Mouse (Mus musculus) left cerebral cortex, postnatal 36 days (tissue): ENCODE data around the gene Galnt10. TPM values are rescaled to one million over a fixed set of nuclear protein-coding genes. Genes with fewer than 3 reads are reported as not detected.
A peak's percentile ranks its signal among the peaks of the same experiment; 100 is the strongest.

Experiments
- DNase-seq, 2 experiments: peaks; one replicate each; pipeline ENCODE4 v3.0.0; 2021 to 2022; ENCODE audit warnings: low spot score in 2 of 2, mixed read lengths in 1 of 2
- intact Hi-C: fragments of 180-260 bp; cut with DNase I; formaldehyde crosslinking; loops from one replicate; pipeline ENCODE4 v1.15.1; 2025
- total RNA-seq, 2 experiments: library from RNA; stranded (reverse); gene quantifications; 2 replicates each; pipeline ENCODE4 v1.2.3; 2021

Galnt10 gene
- total RNA-seq, 2 experiments from 2014 or later = 6.3 to 8.1 TPM

DNA sequence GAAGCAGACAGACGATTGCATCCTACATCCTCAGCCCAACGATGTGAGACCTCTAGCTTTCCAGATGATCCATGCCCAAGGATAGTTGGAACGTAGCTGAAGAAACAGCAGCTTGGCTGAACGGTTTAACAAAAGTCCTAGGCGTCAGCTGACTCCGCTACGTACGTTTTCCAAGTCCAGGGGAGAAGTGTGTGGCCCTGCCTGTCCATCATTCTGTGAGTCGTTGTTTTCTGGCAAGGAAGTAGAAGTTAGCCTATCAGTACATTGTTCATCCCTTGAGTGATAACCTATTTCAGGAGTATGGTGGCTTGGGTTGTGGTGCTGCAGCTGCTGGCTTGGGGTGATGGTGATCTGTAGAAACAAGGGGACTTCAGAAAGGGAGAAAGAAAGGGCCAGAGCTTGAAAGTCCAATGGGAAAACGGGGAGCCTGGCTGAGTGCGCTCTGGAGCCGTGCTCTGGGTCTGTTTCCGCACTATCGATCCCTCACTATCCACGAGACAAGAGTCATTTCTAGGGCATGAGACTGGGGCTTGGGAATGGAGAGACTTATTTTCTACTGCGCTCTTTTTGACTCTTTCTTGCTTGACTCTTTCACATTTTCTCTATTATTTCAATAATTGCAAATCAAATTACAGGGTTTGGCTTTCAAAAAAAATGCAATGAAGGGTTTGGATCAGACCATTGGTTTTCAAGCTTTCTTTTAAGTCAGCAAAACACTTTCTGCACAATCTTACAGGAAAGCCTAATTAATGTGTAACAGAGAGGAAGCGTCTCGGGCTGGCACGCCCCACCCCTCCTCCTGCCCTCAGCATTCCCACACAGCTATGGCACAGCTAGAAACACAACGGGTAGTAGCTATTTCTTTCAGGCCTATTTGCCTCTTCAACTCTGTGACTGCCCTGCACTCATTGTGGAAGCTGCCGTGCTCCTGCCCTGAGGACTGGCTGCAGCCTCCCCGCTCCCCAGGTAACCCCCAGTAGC lies 63.2 kb downstream of the Galnt10 start:
- intact Hi-C loops = no loop called here
- DNase-seq = no peak

DNA sequence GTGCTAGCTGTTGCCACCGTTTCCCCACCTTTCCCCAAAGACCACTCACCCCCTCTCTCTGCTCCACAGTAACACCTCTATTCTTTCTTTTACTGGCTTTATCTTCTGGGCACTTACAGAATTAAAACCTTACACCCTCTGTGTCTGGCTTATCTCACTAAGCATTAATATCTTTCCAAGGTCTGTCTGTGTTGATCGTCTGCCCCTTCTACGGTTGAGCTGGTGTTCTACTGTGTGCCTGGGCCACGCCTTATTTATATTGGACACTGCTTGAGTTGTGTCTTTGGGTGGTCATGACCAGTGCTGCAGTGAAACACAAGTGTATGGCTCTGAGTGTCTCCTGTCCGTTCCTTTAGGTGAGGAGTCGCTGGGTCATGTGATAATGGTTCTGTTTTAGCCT lies 68.7 kb downstream of the Galnt10 start:
- no peak for DNase-seq
- intact Hi-C loops = no loop called here

DNA sequence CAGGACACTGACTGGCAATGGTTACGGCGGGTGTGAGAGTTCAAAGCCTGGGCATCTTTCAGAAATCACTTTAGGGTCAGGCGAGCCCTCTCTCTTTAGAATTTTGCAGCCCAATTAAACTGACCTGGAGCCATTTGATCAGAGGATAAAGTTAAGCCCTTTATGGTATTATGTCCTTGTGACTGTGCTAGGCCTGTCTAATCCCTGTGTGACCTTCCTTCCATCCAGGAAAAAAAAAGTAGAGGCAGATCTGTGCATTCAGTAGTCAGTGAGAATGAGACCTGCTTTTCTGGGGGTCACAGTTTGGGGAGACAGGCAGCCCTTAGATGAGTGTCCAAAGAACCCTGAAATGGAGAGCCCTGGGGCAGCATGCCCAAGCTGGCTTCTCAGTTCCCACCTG lies 71.5 kb downstream of the Galnt10 start:
- intact Hi-C loops = no loop called here
- no peak for DNase-seq

DNA sequence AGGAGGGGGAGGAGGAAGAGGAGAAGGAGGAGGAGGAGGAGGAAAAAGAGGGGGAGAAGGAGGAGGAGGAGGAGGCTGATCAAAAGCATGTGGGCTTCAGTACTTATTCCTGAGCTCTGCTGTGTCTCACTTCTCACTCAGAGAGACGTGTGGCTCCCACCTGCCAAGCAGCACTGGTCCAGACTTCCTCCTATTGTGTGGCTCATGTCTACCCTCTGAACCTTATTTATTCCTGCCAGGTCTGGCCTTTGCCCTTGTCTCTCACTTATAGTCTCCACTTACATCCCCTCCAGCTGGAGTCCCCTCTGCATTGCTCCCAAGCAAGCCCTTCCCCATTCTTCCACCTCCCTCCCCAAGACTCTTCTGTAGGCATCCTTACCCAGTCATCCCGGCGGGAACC lies 72.2 kb downstream of the Galnt10 start:
- intact Hi-C loops = no loop called here
- DNase-seq = no peak

DNA sequence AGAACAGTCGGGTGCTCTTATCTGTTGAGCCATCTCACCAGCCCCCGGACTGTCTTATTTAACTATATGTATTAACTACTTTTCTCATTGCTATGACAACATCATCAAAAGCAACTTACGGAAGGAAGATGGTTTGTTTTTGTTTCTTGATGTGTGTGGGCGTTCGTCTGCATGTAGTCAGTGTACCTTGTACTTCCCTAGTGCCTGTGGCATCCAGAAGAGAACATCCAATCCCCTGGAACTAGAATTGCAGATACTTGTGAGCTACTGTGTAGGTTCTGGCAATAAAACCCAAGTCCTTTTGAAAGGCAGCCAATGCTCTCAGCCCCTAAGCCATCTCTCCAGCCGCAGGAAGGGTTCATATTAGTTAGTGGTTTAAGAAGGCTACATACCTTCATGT lies 72.8 kb downstream of the Galnt10 start:
- intact Hi-C loops = no loop called here
- no peak for DNase-seq

DNA sequence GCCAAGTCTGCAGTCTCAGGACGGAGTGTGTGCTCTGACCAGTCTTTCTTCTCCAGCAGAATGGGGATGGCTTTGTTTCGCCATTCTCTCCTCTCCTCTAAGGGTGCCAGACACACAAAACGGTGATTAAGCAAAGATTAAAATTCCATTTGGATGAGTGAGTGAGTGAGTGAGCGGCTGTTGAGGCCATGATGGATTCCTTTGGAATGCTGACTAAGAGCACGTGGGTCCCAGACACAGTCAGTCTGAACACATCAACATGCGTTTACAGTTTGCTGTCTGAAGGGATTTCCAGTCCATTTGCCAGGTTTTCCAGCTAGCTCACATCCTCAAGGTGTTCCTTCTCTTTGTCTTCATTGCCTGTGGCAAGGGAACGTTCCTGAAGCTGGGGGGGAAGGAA lies 74.4 kb downstream of the Galnt10 start:
- intact Hi-C loops = no loop called here
- DNase-seq = no peak

DNA sequence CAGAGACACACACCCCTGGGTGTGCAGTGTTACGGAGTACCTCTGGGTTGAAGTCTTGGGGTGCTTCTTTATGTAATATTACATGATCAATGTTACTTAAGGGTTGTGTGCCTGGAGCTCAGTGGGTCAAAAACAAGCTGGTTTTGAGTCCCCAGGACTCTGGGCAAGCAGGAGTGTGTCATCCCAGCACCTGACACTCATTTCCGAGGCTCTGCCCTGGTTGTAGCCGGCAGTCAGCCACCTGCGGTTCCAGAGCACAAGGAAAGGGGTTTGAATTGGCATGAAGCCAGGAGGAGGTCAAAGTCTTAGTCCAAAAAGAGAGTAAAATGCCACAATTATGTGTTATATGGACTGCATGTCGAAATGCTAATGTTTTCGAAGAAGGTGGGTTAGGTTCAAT lies 74.8 kb downstream of the Galnt10 start:
- no peak for DNase-seq
- intact Hi-C loops = no loop called here

DNA sequence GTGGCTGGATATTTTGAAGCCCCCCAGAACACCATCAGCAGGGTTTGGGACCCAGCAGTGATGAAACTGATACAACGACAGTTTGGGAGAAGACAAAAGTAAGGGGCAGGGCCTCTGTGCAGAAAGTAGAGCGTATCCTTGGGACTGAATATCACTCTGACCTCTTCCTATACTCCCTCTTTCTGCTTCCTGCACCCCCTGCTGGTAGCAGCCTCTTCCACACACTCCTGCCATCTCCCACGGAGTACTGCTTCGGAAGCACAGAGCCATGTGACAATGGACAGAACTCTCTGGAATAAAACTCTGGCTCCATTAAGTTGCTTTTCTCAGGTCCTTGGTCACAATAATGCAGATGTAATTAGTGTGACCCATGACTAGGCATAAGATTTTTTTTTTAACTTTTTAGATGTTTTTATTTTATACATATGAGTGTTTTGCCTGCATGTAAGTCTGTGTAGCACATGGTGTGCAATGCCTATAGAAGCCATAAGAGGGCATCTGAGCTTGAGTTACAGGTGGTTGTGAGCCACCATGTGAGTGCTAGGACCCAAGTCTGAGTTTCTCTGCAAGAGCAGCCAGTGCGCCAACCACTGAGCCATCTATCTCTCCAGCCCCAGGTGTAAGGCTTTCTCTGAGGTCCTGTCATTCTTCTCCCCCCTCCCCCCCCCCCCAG lies 79.7 kb downstream of the Galnt10 start:
- intact Hi-C loops = no loop called here
- DNase-seq = no peak

DNA sequence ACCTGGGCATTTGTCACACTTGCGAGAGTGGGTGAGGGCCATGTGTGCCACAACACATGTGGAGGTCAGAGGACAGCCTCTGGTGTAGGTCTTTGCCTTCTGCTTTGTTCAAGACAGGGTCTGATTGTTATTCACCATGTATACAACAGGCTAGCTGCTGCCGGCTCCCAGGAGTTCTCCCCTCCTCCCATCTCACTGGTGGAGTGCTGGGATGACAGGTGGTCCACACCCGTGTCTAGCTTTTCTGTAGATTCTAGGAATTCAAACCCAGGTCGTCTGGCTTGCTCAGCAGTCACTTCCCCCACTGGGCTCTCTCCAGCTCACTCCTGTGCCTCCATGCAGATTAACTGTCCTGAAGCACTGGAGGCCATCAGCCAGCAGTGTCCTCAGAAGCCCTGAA lies 80.7 kb downstream of the Galnt10 start:
- intact Hi-C loops = no loop called here
- no peak for DNase-seq

DNA sequence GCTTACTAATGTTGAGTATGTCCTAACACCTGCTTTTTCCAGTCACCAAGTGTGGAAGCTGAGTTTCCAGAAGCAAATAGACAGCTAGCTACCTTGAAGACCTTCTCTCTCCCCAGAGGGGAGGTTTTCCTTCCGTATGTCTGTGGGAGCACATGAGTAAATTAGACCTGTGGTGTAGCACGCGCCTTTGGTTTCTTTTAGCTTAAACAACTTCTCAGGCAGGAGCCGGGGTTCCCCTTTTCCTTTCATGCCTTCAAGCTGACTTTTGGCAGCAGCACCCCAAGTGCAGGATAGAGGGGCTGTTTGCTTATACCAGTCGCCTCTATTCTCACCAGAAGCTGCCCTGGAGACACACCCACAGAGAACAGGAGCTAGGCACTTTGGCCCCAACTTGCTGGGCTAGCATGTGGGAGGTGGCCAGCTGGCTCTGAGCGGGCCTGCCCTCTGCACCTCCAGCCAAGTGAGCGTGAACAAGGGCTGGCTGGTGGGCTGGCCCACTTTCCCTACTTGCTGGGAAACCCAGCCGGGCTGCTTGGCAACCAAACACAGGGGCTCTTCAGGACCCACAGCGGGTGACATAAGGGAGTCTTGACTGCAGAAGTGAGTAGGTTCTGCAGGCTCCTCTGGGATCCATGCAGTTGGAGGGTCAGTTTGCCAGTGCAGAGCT lies 82.2 kb downstream of the Galnt10 start:
- intact Hi-C loops = no loop called here
- peak; percentile 32 to 34 for DNase-seq

DNA sequence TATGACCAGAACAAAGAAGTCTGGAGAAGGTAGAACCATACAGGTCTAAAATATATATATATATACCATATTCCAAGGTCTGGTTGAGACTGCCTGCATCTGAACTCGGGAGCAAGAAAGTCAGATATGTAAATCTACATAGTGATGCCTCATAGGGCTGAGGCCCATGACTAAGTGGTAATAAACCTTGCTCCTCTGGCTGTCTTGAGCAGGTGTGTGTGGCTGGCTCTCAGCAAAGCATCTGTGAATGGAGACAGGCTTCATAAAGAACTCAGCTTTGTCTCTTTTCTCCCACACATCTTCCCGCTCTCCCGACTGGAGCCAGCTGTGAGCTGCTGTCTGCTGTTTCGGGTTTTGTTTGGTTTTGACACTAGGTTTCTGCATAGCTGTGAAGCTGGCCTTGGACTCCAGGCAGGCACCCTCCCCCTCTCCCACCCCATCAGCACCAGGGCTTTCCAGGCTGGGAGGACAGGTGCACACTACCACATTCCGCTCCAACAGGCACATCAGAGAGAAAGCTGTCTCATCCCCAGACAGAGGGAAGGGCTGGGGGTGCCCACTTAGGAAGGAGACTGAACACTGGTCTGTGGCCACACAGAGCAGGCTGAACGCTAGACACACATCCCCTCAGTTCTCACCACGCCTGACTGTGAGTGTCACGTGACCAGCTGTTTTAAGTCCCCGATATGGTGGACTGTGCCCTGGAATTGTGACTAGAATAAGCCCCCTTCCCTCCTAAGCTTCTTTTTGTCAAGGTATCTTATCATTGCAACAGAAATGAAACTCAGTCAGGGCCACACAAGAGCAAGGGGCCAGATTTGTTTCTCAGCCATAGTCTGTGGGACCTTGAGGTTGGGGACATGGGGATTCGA lies 87.4 kb downstream of the Galnt10 start:
- no peak for DNase-seq
- intact Hi-C loops = no loop called here

DNA sequence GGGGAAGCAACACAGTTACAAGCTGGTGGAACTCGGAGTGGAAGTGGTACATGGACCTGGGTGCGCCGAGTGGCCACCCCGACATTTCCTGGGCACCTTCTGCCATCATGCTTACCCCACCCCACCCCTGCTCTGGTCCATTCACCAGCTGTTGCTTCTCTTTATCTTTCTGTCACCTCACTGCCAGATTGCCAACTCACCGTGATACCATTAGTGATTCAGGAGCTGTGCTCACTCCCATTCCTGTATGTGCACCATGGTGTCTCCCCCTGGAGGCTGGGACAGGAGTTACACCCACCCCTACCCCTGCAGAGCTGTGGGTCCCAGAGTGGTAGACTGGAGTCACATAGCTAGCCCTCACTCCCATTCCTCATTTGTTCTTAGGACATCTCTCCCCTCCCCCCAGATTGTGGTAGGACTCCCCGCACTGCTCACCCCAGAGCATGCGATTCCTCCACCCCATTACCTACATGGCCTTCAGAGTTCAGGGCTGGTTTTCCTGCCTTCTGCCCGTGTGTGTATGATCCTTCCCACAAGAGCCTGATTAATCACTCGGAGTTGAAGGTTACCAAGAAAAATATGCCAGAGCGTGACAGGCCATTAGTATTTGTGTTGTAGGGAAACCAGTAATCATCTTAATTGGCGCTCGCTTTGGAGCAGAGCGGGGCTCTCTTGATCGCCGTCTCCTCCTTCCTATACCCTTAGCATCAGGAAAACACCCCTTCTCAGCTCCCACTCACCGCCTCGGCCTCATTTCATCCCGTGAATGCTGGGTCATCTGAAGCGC lies 102.2 kb downstream of the Galnt10 start:
- intact Hi-C loops = no loop called here
- no peak for DNase-seq

DNA sequence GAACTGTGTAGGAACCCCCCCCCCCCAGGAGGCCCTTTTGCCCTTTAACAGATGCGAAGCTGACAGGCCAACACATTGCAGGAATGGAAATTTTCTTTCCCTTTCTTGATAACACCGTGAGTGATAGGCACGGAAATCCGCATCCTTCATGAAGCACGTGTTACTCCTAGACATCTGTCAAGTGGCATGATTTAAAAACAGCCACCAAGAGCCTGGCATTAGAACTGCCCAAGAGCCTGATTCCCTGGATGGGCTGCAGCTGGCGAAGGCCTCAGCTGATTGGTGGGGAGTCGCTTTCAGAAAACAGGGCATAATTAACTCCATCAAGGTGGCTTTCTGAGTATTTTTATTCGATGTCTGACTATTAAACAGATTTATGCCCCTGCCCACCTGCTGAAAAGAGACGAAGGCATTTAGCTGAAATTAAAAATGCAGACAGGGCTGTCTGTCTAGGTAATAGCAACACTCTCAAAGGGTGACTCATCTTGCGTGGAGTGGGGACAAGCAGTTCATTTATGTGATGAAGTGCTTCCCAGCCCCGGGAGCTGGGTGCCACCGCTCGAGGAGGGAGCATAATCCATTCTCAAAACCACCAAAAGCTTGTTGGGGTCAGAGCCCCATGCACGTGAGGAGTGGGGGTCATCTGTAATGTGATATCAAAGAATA lies 108.4 kb downstream of the Galnt10 start:
- intact Hi-C loops = no loop called here
- no peak for DNase-seq

DNA sequence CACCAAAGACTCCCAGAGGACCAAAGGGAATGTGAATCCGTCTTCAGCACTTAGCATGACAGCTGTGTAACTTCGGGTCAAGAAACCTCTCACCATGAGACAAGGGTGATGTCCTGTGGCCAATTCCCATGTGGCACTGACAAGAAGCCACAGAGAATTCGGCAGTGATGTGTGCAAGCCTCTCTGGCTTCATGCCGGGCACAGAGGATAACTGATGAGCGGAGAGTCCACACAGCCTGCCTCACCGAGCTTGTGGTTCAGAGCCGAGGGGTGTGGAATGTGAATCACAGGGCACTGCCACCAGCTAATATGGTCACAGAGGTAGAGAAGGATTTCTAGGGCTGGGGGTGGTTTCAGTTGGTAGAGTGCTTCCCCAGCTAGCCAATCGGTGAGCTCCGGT lies 113.4 kb downstream of the Galnt10 start:
- DNase-seq = no peak
- intact Hi-C loops = no loop called here

DNA sequence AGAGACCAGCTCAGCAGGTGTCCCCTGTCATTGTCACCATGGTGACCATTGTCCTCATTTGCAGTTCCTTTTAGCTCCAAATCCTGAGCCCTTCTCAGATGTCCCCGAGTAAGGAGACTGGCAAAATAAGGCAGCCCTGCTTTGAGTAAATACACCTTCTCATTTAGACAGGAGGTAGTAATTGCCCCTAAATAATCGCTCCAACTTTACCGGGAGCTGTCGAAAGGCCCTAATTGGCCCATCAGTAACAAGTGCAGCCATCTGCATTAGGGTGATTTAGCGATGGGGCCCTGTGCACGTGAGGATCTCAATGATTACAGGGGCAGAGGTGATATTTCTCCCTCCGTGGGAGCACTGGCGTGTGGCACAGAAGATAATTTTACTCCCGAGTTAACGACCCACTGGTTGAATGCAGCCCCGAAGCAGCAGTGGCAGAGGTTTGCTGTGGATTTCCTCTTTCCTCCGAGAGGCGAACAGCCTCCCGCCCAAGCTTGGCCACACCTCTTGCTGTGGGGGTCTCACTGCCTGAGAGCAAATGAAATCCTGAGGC lies 115.3 kb downstream of the Galnt10 start:
- intact Hi-C loops = no loop called here
- DNase-seq = no peak

DNA sequence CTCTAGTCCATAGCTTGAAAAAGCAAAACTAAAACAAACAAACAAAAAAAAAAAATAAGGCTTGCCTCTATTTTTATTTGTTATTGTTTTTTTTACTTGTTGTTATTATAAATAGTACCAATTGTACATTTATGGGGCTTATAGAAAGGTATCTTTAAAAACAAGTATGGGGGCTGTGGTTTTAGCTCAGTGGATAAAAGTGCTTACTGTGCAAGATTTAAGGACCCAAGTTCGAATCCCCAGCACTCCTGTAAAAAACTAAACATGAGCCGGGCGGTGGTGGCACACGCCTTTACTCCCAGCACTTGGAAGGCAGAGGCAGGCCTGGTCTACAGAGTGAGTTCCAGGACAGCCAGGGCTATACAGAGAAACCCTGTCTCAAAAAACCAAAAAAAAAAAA lies 116.1 kb downstream of the Galnt10 start:
- intact Hi-C loops = no loop called here
- no peak for DNase-seq

DNA sequence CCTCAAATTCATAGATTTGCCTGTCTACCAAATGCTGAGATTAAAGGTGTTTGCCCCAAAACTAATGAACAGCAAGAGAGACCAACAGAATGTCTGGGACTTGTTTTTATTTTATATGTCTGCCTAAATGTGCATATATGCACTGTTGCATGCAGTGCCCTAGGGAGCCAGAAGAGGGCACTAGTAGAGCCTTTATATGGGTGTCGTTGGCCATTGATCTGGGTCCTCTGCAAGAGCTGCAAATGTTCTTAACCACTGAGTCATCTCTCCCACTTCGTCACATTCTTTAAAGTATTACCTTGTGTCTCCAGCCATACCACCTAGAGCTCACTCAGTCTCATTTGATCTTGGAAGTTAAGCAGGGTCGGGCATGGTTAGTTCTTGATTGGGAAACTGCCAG lies 118.9 kb downstream of the Galnt10 start:
- no peak for DNase-seq
- intact Hi-C loops = no loop called here

DNA sequence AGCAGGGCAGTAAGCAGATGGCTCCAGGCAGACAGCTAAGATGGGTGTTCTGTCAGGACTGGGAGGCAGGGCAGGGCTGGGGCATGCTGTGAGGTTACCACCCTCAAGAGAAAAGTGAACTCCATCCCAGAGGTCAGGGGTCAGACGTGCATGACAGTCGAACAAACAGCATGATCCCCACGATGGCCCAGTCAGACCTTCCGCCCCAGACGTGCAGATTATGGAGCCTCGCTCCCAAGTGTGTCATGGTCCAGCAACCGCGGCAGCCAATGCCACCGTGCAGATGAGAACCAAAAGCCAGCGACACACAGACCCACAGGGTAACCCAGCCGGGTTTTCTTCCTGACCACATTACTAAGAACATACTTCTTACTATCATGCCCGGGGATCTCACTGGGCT lies 121.4 kb downstream of the Galnt10 start:
- DNase-seq = no peak
- intact Hi-C loops = no loop called here
